Mouse (Mus musculus): Measurements from ENCODE around the gene Mas1. TPM values are rescaled to one million over a fixed set of nuclear protein-coding genes. Genes with fewer than 3 reads are reported as not detected.

The Mas1 gene
- polyA plus RNA-seq, 1 experiment = not detected

DNA sequence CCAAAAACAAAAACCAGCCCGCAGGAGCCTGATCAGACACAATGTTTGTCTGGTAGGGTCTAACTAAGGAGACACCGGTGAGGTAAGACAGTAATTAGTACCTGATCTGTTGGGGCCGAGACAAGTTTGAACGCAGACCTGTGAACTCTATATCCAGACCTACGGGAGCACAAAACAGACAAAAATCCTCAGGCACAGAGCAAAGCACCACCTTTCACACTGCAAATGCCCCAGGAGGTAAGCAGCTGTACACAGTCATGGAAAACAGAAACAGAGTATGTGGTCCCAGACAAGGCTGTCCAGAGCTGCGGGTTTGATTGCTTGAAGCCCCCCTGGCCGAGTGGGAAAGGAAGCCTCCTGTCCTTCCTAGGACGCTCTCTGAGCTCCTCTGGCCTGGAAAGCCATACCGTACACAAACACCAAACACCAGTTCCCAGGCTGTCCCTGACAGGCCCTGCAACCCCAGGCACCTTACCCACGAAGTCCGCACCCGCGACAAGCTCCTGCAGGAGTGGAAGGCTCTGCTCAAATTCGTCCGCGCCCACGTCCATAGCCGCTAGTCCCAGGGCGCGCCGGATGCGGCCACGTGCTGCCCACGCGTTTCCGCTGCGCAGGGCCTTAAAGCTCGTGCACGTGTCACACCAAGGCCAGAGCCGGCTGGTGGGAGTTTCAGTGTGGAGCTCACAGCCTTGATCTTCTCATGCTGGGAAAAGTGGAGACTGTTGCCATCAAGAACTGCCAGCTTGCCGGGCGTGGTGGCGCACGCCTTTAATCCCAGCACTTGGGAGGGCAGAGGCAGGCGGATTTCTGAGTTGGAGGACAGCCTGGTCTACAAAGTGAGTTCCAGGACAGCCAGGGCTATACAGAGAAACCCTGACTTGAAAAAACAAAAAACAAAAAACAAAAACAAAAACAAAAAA, 41.7 kb upstream of the Mas1 start, which contains the start of gene Pnldc1:
Gene Pnldc1, minus strand, starts transcription at position 870 of the 920 bp plus-strand sequence.
- Histone ChIP-seq H3K79me3 (ENCODE audit: low read depth) (peaks cover 16% of the 10 kb centered on the region), H3K4me3 (ENCODE audit: insufficient read depth, poor library complexity, severe bottlenecking) (no peak within 1 kb of the TSS), H3K79me2 (ENCODE audit: control insufficient read depth, insufficient read depth) (peaks cover 27% of the 10 kb centered on the region), H3K27me3 (ENCODE audit: control insufficient read depth, insufficient read depth, insufficient read length) (no peaks in the 10 kb centered on the region), H3K36me3 (ENCODE audit: control insufficient read depth, insufficient read depth) (peaks cover 40% of the 10 kb centered on the region), H3ac (ENCODE audit: control insufficient read depth, insufficient read length, low read depth) (no peak within 1 kb of the TSS)
- TF ChIP-seq MAX (IDR thresholded peaks at IDR 0.05) = no peak
- no peak for TF ChIP-seq USF1 (IDR thresholded peaks at IDR 0.05; ENCODE audit: low read depth)
- no peak for TF ChIP-seq MYOG (IDR thresholded peaks at IDR 0.05; ENCODE audit: control insufficient read depth, extremely low read depth, insufficient read length)

DNA sequence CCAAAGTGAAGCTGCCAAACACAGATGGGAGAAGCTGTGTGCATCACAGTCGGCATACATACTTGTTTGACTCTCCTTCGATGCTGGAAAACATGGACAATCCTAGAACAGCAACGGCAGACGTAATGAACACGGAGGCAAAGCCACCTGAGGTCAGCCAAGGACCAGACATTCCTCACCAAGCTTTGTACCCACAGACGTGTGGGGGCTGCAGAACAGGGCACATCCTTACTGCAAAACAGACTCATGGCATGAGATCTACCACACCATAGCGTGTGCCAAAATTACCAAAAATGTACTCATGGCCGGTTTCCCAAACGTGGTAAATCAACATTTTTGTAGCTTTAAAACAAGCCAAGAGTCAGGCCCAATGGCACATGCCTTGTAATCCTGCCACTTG, 38.5 kb upstream of the Mas1 start:
- Histone ChIP-seq H3ac (ENCODE audit: control insufficient read depth, insufficient read length, low read depth) (no peak overlapping the region), H3K36me3 (ENCODE audit: control insufficient read depth, insufficient read depth) (peaks cover 18% of the 10 kb centered on the region), H3K79me3 (ENCODE audit: low read depth) (no peaks in the 10 kb centered on the region), H3K4me3 (ENCODE audit: insufficient read depth, poor library complexity, severe bottlenecking) (no peak overlapping the region), H3K27me3 (ENCODE audit: control insufficient read depth, insufficient read depth, insufficient read length) (no peaks in the 10 kb centered on the region), H3K79me2 (ENCODE audit: control insufficient read depth, insufficient read depth) (no peaks in the 10 kb centered on the region)
- TF ChIP-seq MYOD1 (IDR thresholded peaks at IDR 0.05; ENCODE audit: control insufficient read depth, insufficient read length, low read depth) (no peak), MAX (IDR thresholded peaks at IDR 0.05) (no peak), FOSL1 (IDR thresholded peaks at IDR 0.05; ENCODE audit: insufficient read depth, low read length, poor library complexity, severe bottlenecking) (no peak), CTCF (IDR thresholded peaks at IDR 0.05; ENCODE audit: control insufficient read depth, insufficient read depth, insufficient read length) (no peak), USF1 (IDR thresholded peaks at IDR 0.05; ENCODE audit: low read depth) (no peak), MYOG (IDR thresholded peaks at IDR 0.05; ENCODE audit: control insufficient read depth, extremely low read depth, insufficient read length) (no peak), CEBPB (IDR thresholded peaks at IDR 0.05; ENCODE audit: low read depth) (no peak)

GRCm38 (mm10) chr17:12905810-12906209, 37.9 kb upstream of the Mas1 start:
- Histone ChIP-seq H3K4me3 (ENCODE audit: insufficient read depth, poor library complexity, severe bottlenecking) (no peak overlapping the region), H3K36me3 (ENCODE audit: control insufficient read depth, insufficient read depth) (peaks cover 12% of the 10 kb centered on the region), H3K79me3 (ENCODE audit: low read depth) (no peaks in the 10 kb centered on the region), H3K79me2 (ENCODE audit: control insufficient read depth, insufficient read depth) (no peaks in the 10 kb centered on the region), H3ac (ENCODE audit: control insufficient read depth, insufficient read length, low read depth) (no peak overlapping the region), H3K27me3 (ENCODE audit: control insufficient read depth, insufficient read depth, insufficient read length) (no peaks in the 10 kb centered on the region)
- no peak for TF ChIP-seq CEBPB (IDR thresholded peaks at IDR 0.05; ENCODE audit: low read depth)
- no peak for TF ChIP-seq CTCF (IDR thresholded peaks at IDR 0.05; ENCODE audit: control insufficient read depth, insufficient read depth, insufficient read length)
- TF ChIP-seq USF1 (IDR thresholded peaks at IDR 0.05; ENCODE audit: low read depth) = no peak
- TF ChIP-seq FOSL1 (IDR thresholded peaks at IDR 0.05; ENCODE audit: insufficient read depth, low read length, poor library complexity, severe bottlenecking) = no peak
- TF ChIP-seq MYOD1 (IDR thresholded peaks at IDR 0.05; ENCODE audit: control insufficient read depth, insufficient read length, low read depth) = no peak
- TF ChIP-seq MYOG (IDR thresholded peaks at IDR 0.05; ENCODE audit: control insufficient read depth, extremely low read depth, insufficient read length) = no peak
- no peak for TF ChIP-seq MAX (IDR thresholded peaks at IDR 0.05)

DNA sequence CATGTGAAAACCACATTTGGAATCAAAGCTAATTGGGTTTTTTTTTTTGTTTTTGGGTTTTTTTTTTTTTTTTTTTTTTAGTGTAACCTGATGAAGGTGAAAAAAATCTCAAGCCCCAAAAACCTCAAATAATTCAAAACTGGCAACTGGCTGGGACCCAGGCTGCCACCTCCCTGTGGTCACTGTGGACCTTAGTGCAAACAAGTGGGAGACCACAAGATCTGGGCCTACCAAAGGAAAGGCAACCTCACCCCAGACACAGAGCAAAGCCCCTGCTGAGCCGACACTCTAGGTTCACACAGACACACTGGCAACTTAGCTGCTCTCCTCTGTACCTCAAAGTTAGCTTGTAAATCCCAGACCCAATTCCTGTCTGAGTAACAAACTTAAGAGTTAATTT, 36.4 kb upstream of the Mas1 start:
- Histone ChIP-seq H3K79me2 (ENCODE audit: control insufficient read depth, insufficient read depth) (no peaks in the 10 kb centered on the region), H3K79me3 (ENCODE audit: low read depth) (no peaks in the 10 kb centered on the region), H3K36me3 (ENCODE audit: control insufficient read depth, insufficient read depth) (peaks cover 9% of the 10 kb centered on the region), H3K27me3 (ENCODE audit: control insufficient read depth, insufficient read depth, insufficient read length) (no peaks in the 10 kb centered on the region), H3K4me3 (ENCODE audit: insufficient read depth, poor library complexity, severe bottlenecking) (no peak overlapping the region), H3ac (ENCODE audit: control insufficient read depth, insufficient read length, low read depth) (no peak overlapping the region)
- TF ChIP-seq MAX (IDR thresholded peaks at IDR 0.05) (no peak), CTCF (IDR thresholded peaks at IDR 0.05; ENCODE audit: control insufficient read depth, insufficient read depth, insufficient read length) (no peak)

DNA sequence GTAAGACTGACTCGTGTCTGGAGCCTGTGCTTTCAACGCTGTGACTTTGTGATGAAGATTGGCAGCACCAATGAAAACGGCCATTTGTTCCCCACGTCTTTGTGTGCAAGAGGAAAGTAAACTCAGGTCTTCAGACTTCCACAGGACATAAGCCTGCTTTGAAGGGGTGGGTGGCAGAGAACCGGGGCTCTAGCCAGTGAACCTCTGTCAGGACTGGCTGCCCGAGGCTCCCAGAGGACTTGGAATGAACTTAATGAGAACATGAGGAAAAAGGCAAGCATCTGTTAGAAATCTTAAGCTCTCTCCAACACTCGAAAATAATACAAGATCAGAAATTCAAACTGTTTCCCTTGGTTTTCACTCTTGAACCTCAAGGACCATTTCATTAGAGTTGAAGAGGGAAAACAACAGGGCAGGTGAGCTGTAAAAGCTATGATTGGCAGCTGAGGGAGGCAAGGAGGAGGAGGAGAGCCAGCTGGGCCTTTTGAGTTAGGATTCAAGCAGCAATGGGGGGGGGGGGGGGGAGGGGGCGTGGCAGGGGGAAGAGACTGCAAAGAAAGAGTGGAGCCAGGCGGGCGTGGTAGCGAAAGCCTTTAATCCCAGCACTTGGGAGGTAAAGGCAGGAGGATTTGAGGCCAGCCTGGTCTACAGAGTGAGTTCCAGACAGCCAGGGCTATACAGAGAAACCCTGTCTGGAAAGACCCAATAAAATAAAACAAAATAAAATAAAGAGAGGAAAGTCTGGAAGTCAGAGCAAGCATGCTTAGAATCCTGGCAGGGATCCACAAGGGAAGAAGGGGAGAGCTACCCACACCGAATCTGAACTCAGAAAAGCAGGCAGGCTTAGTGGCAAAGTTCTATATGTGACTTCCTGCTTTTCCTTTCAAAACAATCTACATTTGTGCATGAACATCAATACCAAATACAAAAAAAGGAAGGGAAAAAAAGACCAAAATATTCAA, 35.7 kb upstream of the Mas1 start:
- Histone ChIP-seq H3K4me3 (ENCODE audit: insufficient read depth, poor library complexity, severe bottlenecking) (no peak overlapping the region), H3K79me2 (ENCODE audit: control insufficient read depth, insufficient read depth) (no peaks in the 10 kb centered on the region), H3K27me3 (ENCODE audit: control insufficient read depth, insufficient read depth, insufficient read length) (no peaks in the 10 kb centered on the region), H3ac (ENCODE audit: control insufficient read depth, insufficient read length, low read depth) (no peak overlapping the region), H3K79me3 (ENCODE audit: low read depth) (no peaks in the 10 kb centered on the region), H3K36me3 (ENCODE audit: control insufficient read depth, insufficient read depth) (peaks cover 9% of the 10 kb centered on the region)
- TF ChIP-seq CTCF (IDR thresholded peaks at IDR 0.05; ENCODE audit: control insufficient read depth, insufficient read depth, insufficient read length) (no peak), MYOD1 (IDR thresholded peaks at IDR 0.05; ENCODE audit: control insufficient read depth, insufficient read length, low read depth) (no peak), MAX (IDR thresholded peaks at IDR 0.05) (no peak), MYOG (IDR thresholded peaks at IDR 0.05; ENCODE audit: control insufficient read depth, extremely low read depth, insufficient read length) (no peak), CEBPB (IDR thresholded peaks at IDR 0.05; ENCODE audit: low read depth) (no peak), FOSL1 (IDR thresholded peaks at IDR 0.05; ENCODE audit: insufficient read depth, low read length, poor library complexity, severe bottlenecking) (no peak), USF1 (IDR thresholded peaks at IDR 0.05; ENCODE audit: low read depth) (no peak)
